Mouse (Mus musculus): ENCODE results near the gene Rpl3l. TPM values are rescaled to one million over a fixed set of nuclear protein-coding genes. Genes with fewer than 3 reads are reported as not detected.
"Not testable (repeated sequence)": the region's sequence is repeated elsewhere in the genome, so short reads cannot be mapped to it uniquely, and the experiment has no call there.

Gene Rpl3l
- total RNA-seq, 1 experiment from 2014 or later, result 0.50 TPM

GRCm38 (mm10) chr17:24718938-24719337 lies 8.7 kb upstream of the Rpl3l start:
- ATAC-seq (replicated peaks; ENCODE audit: low read depth, poor library complexity, severe bottlenecking), result not testable (repeated sequence)

GRCm38 (mm10) chr17:24719494-24720222 lies 8.0 kb upstream of the Rpl3l start:
- ATAC-seq (replicated peaks; ENCODE audit: low read depth, poor library complexity, severe bottlenecking), result peak; percentile 86

- not testable (repeated sequence) for ATAC-seq (replicated peaks; ENCODE audit: low read depth, poor library complexity, severe bottlenecking)
Observed at GRCm38 (mm10) chr17:24720616-24721015, 7.0 kb upstream of the Rpl3l start.

GRCm38 (mm10) chr17:24721383-24721955 lies 6.2 kb upstream of the Rpl3l start:
- not testable (repeated sequence) for ATAC-seq (replicated peaks; ENCODE audit: low read depth, poor library complexity, severe bottlenecking)

GRCm38 (mm10) chr17:24722220-24722924 lies 5.2 kb upstream of the Rpl3l start:
- ATAC-seq (replicated peaks; ENCODE audit: low read depth, poor library complexity, severe bottlenecking), result no peak

- no peak for ATAC-seq (replicated peaks; ENCODE audit: low read depth, poor library complexity, severe bottlenecking)
Observed at GRCm38 (mm10) chr17:24723122-24723880, 4.3 kb upstream of the Rpl3l start.

- ATAC-seq (replicated peaks; ENCODE audit: low read depth, poor library complexity, severe bottlenecking), result no peak
Observed at GRCm38 (mm10) chr17:24723881-24724180, 3.8 kb upstream of the Rpl3l start.

- ATAC-seq (replicated peaks; ENCODE audit: low read depth, poor library complexity, severe bottlenecking), result peak; percentile 64
Observed at GRCm38 (mm10) chr17:24724184-24724583, 3.4 kb upstream of the Rpl3l start, which contains the start of gene Ndufb10. TSS of gene Ndufb10 (minus strand) at chr17:24724478.

GRCm38 (mm10) chr17:24725637-24726390 lies 1.8 kb upstream of the Rpl3l start:
- ATAC-seq (replicated peaks; ENCODE audit: low read depth, poor library complexity, severe bottlenecking), result no peak

GRCm38 (mm10) chr17:24728184-24728583 lies 564 bp downstream of the Rpl3l start:
- ATAC-seq (replicated peaks; ENCODE audit: low read depth, poor library complexity, severe bottlenecking), result no peak

- no peak for ATAC-seq (replicated peaks; ENCODE audit: low read depth, poor library complexity, severe bottlenecking)
Observed at GRCm38 (mm10) chr17:24729067-24729466, 1.4 kb downstream of the Rpl3l start.

GRCm38 (mm10) chr17:24730787-24731186 lies 3.2 kb downstream of the Rpl3l start:
- no peak for ATAC-seq (replicated peaks; ENCODE audit: low read depth, poor library complexity, severe bottlenecking)

GRCm38 (mm10) chr17:24732233-24732935 lies 4.8 kb downstream of the Rpl3l start:
- ATAC-seq (replicated peaks; ENCODE audit: low read depth, poor library complexity, severe bottlenecking), result no peak

- no peak for ATAC-seq (replicated peaks; ENCODE audit: low read depth, poor library complexity, severe bottlenecking)
Observed at GRCm38 (mm10) chr17:24733434-24734050, 5.9 kb downstream of the Rpl3l start.

- no peak for ATAC-seq (replicated peaks; ENCODE audit: low read depth, poor library complexity, severe bottlenecking)
Observed at GRCm38 (mm10) chr17:24734513-24734912, 6.9 kb downstream of the Rpl3l start.

- ATAC-seq (replicated peaks; ENCODE audit: low read depth, poor library complexity, severe bottlenecking), result no peak
Observed at GRCm38 (mm10) chr17:24735446-24735845, 7.8 kb downstream of the Rpl3l start.

- ATAC-seq (replicated peaks; ENCODE audit: low read depth, poor library complexity, severe bottlenecking), result peak; percentile 97
Observed at GRCm38 (mm10) chr17:24736330-24737051, 8.9 kb downstream of the Rpl3l start, which contains the start of gene Msrb1. TSS of gene Msrb1 (plus strand) at chr17:24736642.

All from common myeloid progenitor, adult 5-6 weeks (primary cell).